Mouse (Mus musculus): ENCODE measurements around the gene Scfd2.

Gene Scfd2

GRCm38 (mm10) chr5:74278428-74278827 is 253.1 kb downstream of the Scfd2 start:
- no peak for DNase-seq (ENCODE audit: low spot score in 2 of 2)

- peak; percentile 77 to 88 for DNase-seq (ENCODE audit: low spot score in 2 of 2)
These were observed 253.8 kb downstream of the Scfd2 start for GRCm38 (mm10) chr5:74277712-74278111.

GRCm38 (mm10) chr5:74277216-74277615 is 254.3 kb downstream of the Scfd2 start:
- no peak for DNase-seq (ENCODE audit: low spot score in 2 of 2)

- no peak for DNase-seq (ENCODE audit: low spot score in 2 of 2)
These were observed 258.2 kb downstream of the Scfd2 start for GRCm38 (mm10) chr5:74273313-74273712.

- DNase-seq (ENCODE audit: low spot score in 2 of 2) = no peak
These were observed 263.7 kb downstream of the Scfd2 start for GRCm38 (mm10) chr5:74267736-74268369.

- DNase-seq (ENCODE audit: low spot score in 2 of 2) = no peak
These were observed 264.4 kb downstream of the Scfd2 start for GRCm38 (mm10) chr5:74267196-74267595.

- DNase-seq (ENCODE audit: low spot score in 2 of 2) = no peak
These were observed 265.1 kb downstream of the Scfd2 start for GRCm38 (mm10) chr5:74266476-74266819.

GRCm38 (mm10) chr5:74265601-74266475 is 265.7 kb downstream of the Scfd2 start:
- DNase-seq (ENCODE audit: low spot score in 2 of 2) = no peak

- DNase-seq (ENCODE audit: low spot score in 2 of 2) = no peak
These were observed 266.4 kb downstream of the Scfd2 start for GRCm38 (mm10) chr5:74265151-74265550.

- no peak for DNase-seq (ENCODE audit: low spot score in 2 of 2)
These were observed 267.0 kb downstream of the Scfd2 start for GRCm38 (mm10) chr5:74264541-74264940.

GRCm38 (mm10) chr5:74261016-74261415 is 270.5 kb downstream of the Scfd2 start:
- no peak for DNase-seq (ENCODE audit: low spot score in 2 of 2)

GRCm38 (mm10) chr5:74260378-74260809 is 271.2 kb downstream of the Scfd2 start:
- DNase-seq (ENCODE audit: low spot score in 2 of 2) = no peak

GRCm38 (mm10) chr5:74256705-74257104 is 274.9 kb downstream of the Scfd2 start:
- no peak for DNase-seq (ENCODE audit: low spot score in 2 of 2)

- no peak for DNase-seq (ENCODE audit: low spot score in 2 of 2)
These were observed 276.6 kb downstream of the Scfd2 start for GRCm38 (mm10) chr5:74254996-74255395.

- no peak for DNase-seq (ENCODE audit: low spot score in 2 of 2)
These were observed 277.7 kb downstream of the Scfd2 start for GRCm38 (mm10) chr5:74253724-74254328.

- no peak for DNase-seq (ENCODE audit: low spot score in 2 of 2)
These were observed 278.8 kb downstream of the Scfd2 start for GRCm38 (mm10) chr5:74252672-74253286.

- no peak for DNase-seq (ENCODE audit: low spot score in 2 of 2)
These were observed 280.6 kb downstream of the Scfd2 start for GRCm38 (mm10) chr5:74250947-74251346.

GRCm38 (mm10) chr5:74250308-74250707 is 281.3 kb downstream of the Scfd2 start:
- no peak for DNase-seq (ENCODE audit: low spot score in 2 of 2)

- DNase-seq (ENCODE audit: low spot score in 2 of 2) = no peak
These were observed 281.8 kb downstream of the Scfd2 start for GRCm38 (mm10) chr5:74249794-74250193.

GRCm38 (mm10) chr5:74246971-74247370 is 284.6 kb downstream of the Scfd2 start:
- DNase-seq (ENCODE audit: low spot score in 2 of 2) = no peak

GRCm38 (mm10) chr5:74246453-74246852 is 285.1 kb downstream of the Scfd2 start:
- DNase-seq (ENCODE audit: low spot score in 2 of 2) = no peak

- no peak for DNase-seq (ENCODE audit: low spot score in 2 of 2)
These were observed 285.9 kb downstream of the Scfd2 start for GRCm38 (mm10) chr5:74245641-74246145.
